Mouse (Mus musculus) intestine, embryonic 14.5 days (tissue): ENCODE results near the gene Pts. TPM values are rescaled to one million over a fixed set of nuclear protein-coding genes. Genes with fewer than 3 reads are reported as not detected.
A peak's percentile ranks its signal among the peaks of the same experiment; 100 is the strongest.

Source experiments
- ATAC-seq: fragments of 200-750 bp; cut with Nextera tagmentation; replicated peaks from 2 replicates; pipeline ENCODE4 v1.8.0; 2017; ENCODE audit warnings: low read depth, moderate number of reproducible peaks, moderate TSS enrichment, moderate library complexity; ENCODE audit not compliant: low FRiP score, low TSS enrichment
- DNase-seq: peaks from one replicate; pipeline ENCODE4 v3.0.0-alpha.2; 2018; ENCODE audit warnings: low spot score
- H3K27ac ChIP-seq: fragments of 300-500 bp; sonication (generic); 2 replicates; pipeline ENCODE4 v1.5.1; 2014; ENCODE audit warnings: low read depth, mild to moderate bottlenecking, control low read depth
- H3K27me3 ChIP-seq: fragments of 300-500 bp; sonication (generic); replicated peaks from 2 replicates; pipeline ENCODE4 v1.6.1; 2014; ENCODE audit warnings: low read length, control low read depth; ENCODE audit not compliant: control insufficient read depth, insufficient read depth
- H3K36me3 ChIP-seq: fragments of 300-500 bp; sonication (generic); 2 replicates; pipeline ENCODE4 v1.6.1; 2014; ENCODE audit warnings: low read length, control low read depth; ENCODE audit not compliant: control insufficient read depth, insufficient read depth
- H3K4me1 ChIP-seq: fragments of 300-500 bp; sonication (generic); replicated peaks from 2 replicates; pipeline ENCODE4 v1.6.1; 2014; ENCODE audit warnings: low read length, control low read depth, mixed read lengths; ENCODE audit not compliant: control insufficient read depth, insufficient read depth
- H3K4me2 ChIP-seq: fragments of 300-500 bp; sonication (generic); 2 replicates; pipeline ENCODE4 v1.6.1; 2014; ENCODE audit warnings: low read length
- H3K4me3 ChIP-seq: fragments of 300-500 bp; sonication (generic); 2 replicates; pipeline ENCODE4 v1.5.1; 2014; ENCODE audit warnings: low read depth, low read length, control low read depth, mixed read lengths
- H3K9ac ChIP-seq: fragments of 300-500 bp; sonication (generic); 2 replicates; pipeline ENCODE4 v1.6.1; 2014; ENCODE audit warnings: mild to moderate bottlenecking, low read length
- H3K9me3 ChIP-seq: fragments of 300-500 bp; sonication (generic); 2 replicates; pipeline ENCODE4 v1.6.1; 2016; ENCODE audit warnings: low read length, control low read depth; ENCODE audit not compliant: control insufficient read depth
- WGBS: fragments of 180-500 bp; shearing (Covaris S2); extraction: QIAGEN DNeasy Blood & Tissue Kit; methylation state at CpG from one replicate; pipeline ENCODE4 v1.1.7; 2014; 5-methylcytosine and 5-hydroxymethylcytosine counted together
- polyA plus RNA-seq: library from polyadenylated mRNA; unstranded; fragments of >200 nt; fragmentation: Nextera tagmentation; extraction: Ambion mirVana; gene quantifications from 2 replicates; pipeline ENCODE4 v1.2.1, GENCODE M21; 2014

The Pts gene
- polyA plus RNA-seq, 1 experiment from 2014 or later, result 85.6 TPM

GRCm38 (mm10) chr9:50522574-50522973 is 6.0 kb downstream of the Pts start:
- ATAC-seq (no peak), DNase-seq (no peak)
- H3K27me3 ChIP-seq, result no peaks in the 10 kb centered on the region
- peaks cover 5% of the 10 kb centered on the region; the same call in 1 of the 2 replicates for H3K36me3 ChIP-seq
- no peak overlapping the region for H3K9ac ChIP-seq
- no peak overlapping the region for H3K4me2 ChIP-seq
- no peak overlapping the region for H3K4me3 ChIP-seq
- H3K9me3 ChIP-seq, result no peaks in the 10 kb centered on the region
- H3K4me1 ChIP-seq, result peaks cover 4% of the 10 kb centered on the region
- WGBS, result 83% methylated on average over 5 of the region's 5 CpGs
- H3K27ac ChIP-seq, result no peak overlapping the region

GRCm38 (mm10) chr9:50521562-50521961 is 7.0 kb downstream of the Pts start:
- Histone ChIP-seq H3K36me3 (peaks cover 5% of the 10 kb centered on the region; the same call in 1 of the 2 replicates), H3K27me3 (no peaks in the 10 kb centered on the region), H3K9ac (no peak overlapping the region), H3K4me2 (no peak overlapping the region), H3K27ac (no peak overlapping the region), H3K9me3 (no peaks in the 10 kb centered on the region), H3K4me1 (no peaks in the 10 kb centered on the region), H3K4me3 (no peak overlapping the region)
- ATAC-seq, result no peak
- 72% methylated on average over 2 of the region's 2 CpGs for WGBS
- no peak for DNase-seq

GRCm38 (mm10) chr9:50520748-50521147 is 7.8 kb downstream of the Pts start:
- no peak for DNase-seq
- Histone ChIP-seq H3K4me2 (no peak overlapping the region), H3K9ac (no peak overlapping the region), H3K4me1 (no peaks in the 10 kb centered on the region), H3K27me3 (no peaks in the 10 kb centered on the region), H3K4me3 (no peak overlapping the region), H3K36me3 (peaks cover 5% of the 10 kb centered on the region; the same call in 1 of the 2 replicates), H3K9me3 (no peaks in the 10 kb centered on the region), H3K27ac (no peak overlapping the region)
- 83% methylated on average over 6 of the region's 6 CpGs for WGBS
- ATAC-seq, result no peak

GRCm38 (mm10) chr9:50518781-50519180 is 9.7 kb downstream of the Pts start:
- H3K4me2 ChIP-seq, result no peak overlapping the region
- no peak overlapping the region for H3K27ac ChIP-seq
- DNase-seq (no peak), ATAC-seq (no peak)
- H3K36me3 ChIP-seq, result 0 out of 2 replicates have a peak, but pooled peaks cover 5% of the 10 kb centered on the region
- H3K4me3 ChIP-seq, result no peak overlapping the region
- H3K9ac ChIP-seq, result no peak overlapping the region
- H3K9me3 ChIP-seq, result no peaks in the 10 kb centered on the region
- 27% methylated on average over 2 of the region's 2 CpGs for WGBS
- H3K4me1 ChIP-seq, result no peaks in the 10 kb centered on the region
- no peaks in the 10 kb centered on the region for H3K27me3 ChIP-seq

- no peak overlapping the region for H3K4me3 ChIP-seq
- no peak overlapping the region for H3K4me2 ChIP-seq
- ATAC-seq, result no peak
- H3K9ac ChIP-seq, result no peak overlapping the region
- H3K36me3 ChIP-seq, result no peaks in the 10 kb centered on the region
- no peaks in the 10 kb centered on the region for H3K4me1 ChIP-seq
- H3K9me3 ChIP-seq, result no peaks in the 10 kb centered on the region
- DNase-seq, result no peak
- no peak overlapping the region for H3K27ac ChIP-seq
- 72% methylated on average over 5 of the region's 5 CpGs for WGBS
- H3K27me3 ChIP-seq, result no peaks in the 10 kb centered on the region
These were observed 13.1 kb downstream of the Pts start for GRCm38 (mm10) chr9:50515462-50515861.

- Histone ChIP-seq H3K9me3 (no peaks in the 10 kb centered on the region), H3K27ac (no peak overlapping the region), H3K36me3 (no peaks in the 10 kb centered on the region), H3K4me1 (peaks cover 6% of the 10 kb centered on the region), H3K27me3 (no peaks in the 10 kb centered on the region), H3K4me3 (no peak overlapping the region), H3K4me2 (no peak overlapping the region), H3K9ac (no peak overlapping the region)
- WGBS, result 39% methylated on average over 7 of the region's 7 CpGs
- DNase-seq, result no peak
- ATAC-seq, result no peak
These were observed 21.0 kb downstream of the Pts start for GRCm38 (mm10) chr9:50507570-50507969.

GRCm38 (mm10) chr9:50505405-50505804 is 23.1 kb downstream of the Pts start:
- Histone ChIP-seq H3K9me3 (no peaks in the 10 kb centered on the region), H3K4me1 (peaks cover 6% of the 10 kb centered on the region), H3K27me3 (no peaks in the 10 kb centered on the region), H3K4me3 (no peak overlapping the region), H3K9ac (no peak overlapping the region), H3K36me3 (no peaks in the 10 kb centered on the region), H3K27ac (peak overlapping the region; percentile 29; the same call in 1 of the 2 replicates), H3K4me2 (no peak overlapping the region; the same call in 1 of the 2 replicates)
- ATAC-seq, result no peak; the same call in 1 of the 2 replicates
- DNase-seq, result no peak
- WGBS, result 22% methylated on average over 6 of the region's 6 CpGs

GRCm38 (mm10) chr9:50502949-50503348 is 25.6 kb downstream of the Pts start:
- no peak overlapping the region for H3K4me2 ChIP-seq
- no peaks in the 10 kb centered on the region for H3K27me3 ChIP-seq
- WGBS, result 83% methylated on average over 3 of the region's 3 CpGs
- H3K9ac ChIP-seq, result no peak overlapping the region
- H3K4me3 ChIP-seq, result no peak overlapping the region
- H3K27ac ChIP-seq, result no peak overlapping the region
- no peak for ATAC-seq
- peaks cover 6% of the 10 kb centered on the region for H3K4me1 ChIP-seq
- H3K36me3 ChIP-seq, result no peaks in the 10 kb centered on the region
- no peaks in the 10 kb centered on the region for H3K9me3 ChIP-seq
- no peak for DNase-seq

- Histone ChIP-seq H3K4me3 (peak overlapping the region; percentile 16), H3K36me3 (no peaks in the 10 kb centered on the region), H3K27me3 (no peaks in the 10 kb centered on the region), H3K9me3 (no peaks in the 10 kb centered on the region), H3K4me1 (peaks cover 12% of the 10 kb centered on the region), H3K27ac (peak overlapping the region; percentile 14; the same call in 1 of the 2 replicates), H3K9ac (no peak overlapping the region), H3K4me2 (peak overlapping the region; percentile 50)
- 27% methylated on average over 14 of the region's 14 CpGs for WGBS
- peak; percentile 64 for DNase-seq
- peak; percentile 76 for ATAC-seq
These were observed 27.5 kb downstream of the Pts start for GRCm38 (mm10) chr9:50500974-50501501.
